Mouse (Mus musculus) cerebellum, adult 9-10 months (tissue): ENCODE data around the gene Zp3.

Experiments
- DNase-seq: peaks from one replicate; pipeline ENCODE4 v3.0.0; 2022

Gene Zp3

DNA sequence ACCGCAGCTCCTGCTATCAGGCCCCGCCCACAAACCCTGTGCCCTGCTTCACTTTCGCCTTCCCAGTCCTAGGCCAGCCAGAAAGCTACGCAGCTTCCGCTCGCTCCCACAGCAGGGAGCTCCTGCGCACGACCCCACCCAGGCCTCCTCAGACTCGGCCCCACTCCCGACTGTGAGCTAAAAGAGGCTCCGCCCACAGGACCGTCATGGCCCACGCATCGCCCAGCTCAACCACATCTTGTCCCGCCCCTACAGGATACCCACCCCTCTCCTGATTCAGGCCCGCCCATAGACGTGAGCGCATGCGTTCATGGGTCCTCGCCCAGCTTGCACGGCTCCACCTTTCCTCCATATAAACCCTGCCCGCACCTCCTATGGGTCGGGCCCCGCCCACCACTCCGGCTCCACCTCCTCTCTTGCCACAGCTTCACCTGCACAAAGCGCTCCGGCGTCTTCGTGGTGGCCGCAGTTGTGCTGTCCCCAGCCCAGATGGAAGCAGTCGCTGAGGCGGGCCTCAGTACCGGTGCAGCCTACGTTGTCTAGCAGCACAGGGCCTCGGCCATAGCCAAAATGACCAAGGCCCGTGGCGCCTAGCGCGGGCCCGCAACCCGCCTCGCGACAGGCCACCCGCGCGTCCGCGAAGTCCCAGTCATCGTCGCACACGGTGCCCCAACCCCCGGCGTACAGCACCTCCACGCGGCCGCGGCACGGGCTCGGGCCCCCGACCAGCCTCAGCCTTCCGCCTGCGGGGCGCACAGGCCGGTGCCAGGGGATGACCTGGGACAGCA lies 17.2 kb upstream of the Zp3 start:
- DNase-seq: peak; percentile 99

DNA sequence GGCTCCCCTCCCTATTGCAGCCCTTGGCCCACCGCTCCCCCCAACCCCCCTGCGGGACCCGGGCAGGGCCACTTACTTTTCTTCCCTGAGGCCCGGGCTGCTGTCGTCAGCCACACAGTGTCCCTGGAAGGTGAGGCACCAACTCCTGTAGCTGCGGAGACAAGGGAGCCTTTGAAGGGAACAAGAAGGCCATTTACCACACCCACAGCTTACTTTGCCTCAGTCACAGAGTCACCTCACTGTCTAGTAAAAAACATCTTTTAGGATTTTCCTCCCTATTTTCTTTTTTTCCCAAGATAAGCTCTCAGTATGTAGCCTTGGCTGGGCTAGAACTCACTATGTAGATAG lies 16.6 kb upstream of the Zp3 start:
- no peak for DNase-seq

DNA sequence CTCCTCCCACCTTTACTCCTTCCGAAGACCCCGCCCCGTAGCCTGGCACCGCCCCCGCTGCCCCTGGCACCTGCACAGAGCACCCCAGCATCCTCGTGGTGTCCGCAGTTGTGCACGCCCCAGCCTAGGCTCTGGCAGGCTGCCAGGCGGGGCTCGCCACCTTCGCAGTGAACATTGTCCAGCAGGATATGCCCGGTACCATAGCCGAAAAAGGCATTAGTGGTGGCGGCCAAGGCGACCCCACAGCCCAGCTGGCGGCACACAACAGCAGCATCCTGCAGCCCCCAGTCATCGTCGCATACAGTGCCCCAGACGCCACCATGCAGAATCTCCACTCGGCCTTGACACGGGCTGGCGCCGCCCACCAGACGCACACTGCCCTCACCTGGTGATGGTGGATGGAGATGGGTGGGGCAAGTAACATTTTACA lies 14.4 kb upstream of the Zp3 start:
- peak; percentile 67 for DNase-seq

- no peak for DNase-seq
Observed at GRCm38 (mm10) chr5:135966866-135967265, 13.0 kb upstream of the Zp3 start.

DNA sequence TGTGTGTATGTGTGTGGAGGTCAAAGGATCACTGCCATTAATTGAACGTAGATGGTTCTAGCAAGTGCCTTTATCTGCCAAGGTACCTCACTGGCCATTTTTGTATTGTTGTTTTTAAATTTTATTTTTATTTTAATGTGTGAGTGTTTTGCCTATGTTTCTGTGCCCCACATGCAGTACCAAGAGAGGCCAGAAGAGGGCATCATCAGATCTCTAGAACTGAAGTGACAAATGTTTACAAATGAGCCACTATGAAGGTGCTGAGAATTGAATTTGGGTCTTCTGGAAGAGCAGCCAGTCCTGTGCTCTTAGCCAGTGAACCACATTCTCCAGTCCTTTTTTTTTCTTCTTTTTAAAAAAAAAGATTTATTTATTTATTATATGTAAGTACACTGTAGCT lies 11.1 kb upstream of the Zp3 start:
- peak; percentile 65 for DNase-seq

DNA sequence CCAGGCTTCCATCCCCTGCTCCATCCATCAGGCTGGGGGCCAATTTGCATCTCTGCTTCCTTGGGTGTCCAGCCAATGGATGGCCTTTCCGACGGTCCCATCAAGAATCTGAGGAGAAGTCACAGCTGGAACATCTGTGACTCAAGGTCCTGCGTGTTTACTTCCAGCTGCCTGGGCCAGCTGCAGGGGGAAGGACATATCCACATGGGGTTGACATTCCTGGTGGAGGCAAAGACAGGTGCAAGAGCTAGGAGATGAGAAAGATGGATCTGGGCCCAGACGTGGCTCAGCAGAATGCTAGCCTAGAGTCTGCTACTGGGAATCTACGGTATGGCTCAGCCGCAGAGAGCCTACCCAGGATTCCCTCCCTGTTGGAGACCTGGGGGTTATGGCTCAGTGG lies 9.7 kb upstream of the Zp3 start:
- DNase-seq: no peak

DNA sequence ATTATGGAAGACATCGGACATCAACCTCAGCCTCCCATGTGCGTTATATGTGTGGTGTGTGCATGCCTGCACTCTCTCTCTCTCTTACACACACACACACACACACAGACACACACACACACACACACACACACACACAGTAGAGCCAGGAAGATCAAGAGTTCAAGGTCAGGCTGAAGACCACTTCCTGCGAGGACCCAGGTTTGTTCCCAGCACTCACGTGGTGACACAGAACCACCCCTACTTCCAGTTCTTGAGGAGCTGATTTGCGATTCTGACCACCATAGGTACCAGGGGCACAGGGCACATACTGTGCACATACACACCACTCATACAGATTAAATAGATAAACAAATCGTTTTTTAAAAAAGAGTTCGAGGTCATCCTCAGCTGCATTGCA lies 8.0 kb upstream of the Zp3 start:
- no peak for DNase-seq

- DNase-seq: no peak
Observed at GRCm38 (mm10) chr5:135974365-135974764, 5.5 kb upstream of the Zp3 start, which contains the start of gene Ssc4d. TSS of gene Ssc4d (minus strand) at chr5:135974531.

- DNase-seq: no peak
Observed at GRCm38 (mm10) chr5:135975893-135976668, 3.8 kb upstream of the Zp3 start.

DNA sequence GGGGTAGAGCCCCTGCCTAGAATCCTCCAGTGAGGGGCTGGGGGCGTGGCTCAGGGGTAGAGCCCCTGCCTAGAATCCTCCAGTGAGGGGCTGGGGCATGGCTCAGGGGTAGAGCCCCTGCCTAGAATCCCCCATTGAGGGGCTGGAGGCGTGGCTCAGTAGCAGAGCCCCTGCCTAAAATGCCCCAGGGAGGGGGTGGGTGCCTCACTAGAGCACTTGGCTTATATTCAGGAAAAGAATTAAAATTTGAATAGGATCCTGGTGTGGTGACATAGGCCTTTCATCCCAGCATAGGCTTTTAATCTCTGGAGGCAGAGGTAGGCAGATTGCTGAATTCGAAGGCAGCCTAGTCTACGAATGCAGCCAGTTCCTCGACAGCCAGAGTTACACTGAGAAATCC lies 518 bp upstream of the Zp3 start:
- no peak for DNase-seq

DNA sequence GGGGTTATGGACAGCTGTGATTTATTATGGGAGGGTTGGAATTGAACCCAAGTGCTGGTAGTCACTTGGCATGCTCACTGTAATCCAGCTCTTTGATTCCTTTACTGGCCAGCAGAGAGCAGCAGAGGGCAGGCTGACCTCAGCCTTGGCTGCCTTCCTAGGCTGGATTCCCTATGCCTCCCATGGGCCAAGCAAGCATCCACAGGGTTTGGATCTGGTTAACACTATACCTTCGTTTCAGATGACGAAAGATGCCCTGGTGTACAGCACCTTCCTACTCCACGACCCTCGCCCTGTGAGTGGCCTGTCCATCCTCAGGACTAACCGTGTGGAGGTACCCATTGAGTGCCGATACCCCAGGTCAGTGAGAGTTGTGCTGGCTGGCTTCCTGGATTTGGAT lies 2.5 kb downstream of the Zp3 start:
- DNase-seq: peak; percentile 76

DNA sequence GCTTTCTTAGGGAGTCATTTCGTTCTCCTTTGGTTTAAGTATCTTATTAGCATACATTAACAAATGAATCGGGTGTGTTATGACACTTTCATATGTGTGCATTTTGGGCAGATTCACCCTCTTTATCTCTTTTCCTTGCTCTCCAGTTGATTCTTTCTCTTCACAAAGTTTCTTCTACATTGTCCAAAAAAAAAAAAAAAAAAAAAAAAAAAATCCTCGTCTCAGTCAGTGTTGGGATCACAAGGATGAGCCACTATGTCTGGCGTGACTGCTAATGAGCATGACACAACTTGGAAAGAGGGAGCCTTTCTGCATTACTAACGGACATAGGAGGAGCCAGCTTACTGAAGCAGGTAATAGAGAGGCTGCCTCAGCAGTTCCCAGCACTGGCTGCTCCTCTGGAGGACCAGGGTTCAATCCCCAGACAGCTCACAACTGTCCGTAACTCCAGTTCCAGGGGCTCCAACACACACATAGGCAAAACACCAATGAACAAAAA lies 4.7 kb downstream of the Zp3 start:
- no peak for DNase-seq

GRCm38 (mm10) chr5:135987248-135987647 lies 7.3 kb downstream of the Zp3 start:
- DNase-seq: no peak

DNA sequence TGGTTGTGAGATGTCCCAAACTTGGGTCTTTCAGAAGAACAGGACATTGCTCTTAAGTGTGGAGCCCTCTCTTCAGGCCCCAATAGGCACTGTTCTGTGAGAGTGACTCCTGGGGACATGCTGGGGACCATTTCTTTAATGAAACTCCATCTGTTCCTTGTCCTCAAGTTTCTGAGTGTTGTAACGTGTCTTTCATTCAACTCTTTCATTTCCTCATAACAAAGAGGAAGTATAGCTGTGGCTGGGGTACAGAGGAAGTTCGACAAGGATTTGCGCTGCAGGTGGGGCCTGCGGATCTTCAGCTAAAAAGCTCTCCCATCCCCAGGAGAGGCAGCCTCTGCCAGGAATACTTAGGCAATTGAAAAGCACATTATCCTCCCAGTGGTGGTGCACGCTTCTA lies 10.7 kb downstream of the Zp3 start:
- DNase-seq: no peak

DNA sequence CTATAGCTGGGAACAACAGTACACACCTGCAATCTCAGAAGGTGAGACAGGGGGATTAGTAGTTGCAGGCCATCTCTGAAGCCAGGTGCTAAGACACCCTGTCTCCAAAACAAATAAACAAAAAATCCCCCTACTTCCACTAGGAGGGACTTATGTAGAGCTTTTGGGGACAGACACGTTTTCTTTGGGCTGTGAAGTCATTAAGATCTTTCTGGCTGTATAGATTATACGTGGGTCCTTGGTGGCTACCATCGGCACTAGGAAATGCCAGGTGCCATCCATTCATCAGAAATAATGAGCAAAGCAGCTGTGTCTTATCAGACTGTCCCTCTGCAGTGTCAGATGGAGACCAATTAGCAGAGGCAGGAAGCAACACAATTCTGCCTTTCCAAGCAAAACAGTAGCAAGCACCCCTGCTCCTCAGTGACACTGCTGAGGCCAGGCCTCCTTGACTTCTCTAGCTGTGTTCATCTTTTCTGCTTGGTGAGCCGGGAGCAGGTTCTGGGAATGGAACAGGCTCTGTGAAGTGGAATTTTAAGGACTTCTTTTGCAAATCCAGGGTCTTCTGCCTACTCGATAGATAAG lies 13.6 kb downstream of the Zp3 start:
- DNase-seq: no peak

DNA sequence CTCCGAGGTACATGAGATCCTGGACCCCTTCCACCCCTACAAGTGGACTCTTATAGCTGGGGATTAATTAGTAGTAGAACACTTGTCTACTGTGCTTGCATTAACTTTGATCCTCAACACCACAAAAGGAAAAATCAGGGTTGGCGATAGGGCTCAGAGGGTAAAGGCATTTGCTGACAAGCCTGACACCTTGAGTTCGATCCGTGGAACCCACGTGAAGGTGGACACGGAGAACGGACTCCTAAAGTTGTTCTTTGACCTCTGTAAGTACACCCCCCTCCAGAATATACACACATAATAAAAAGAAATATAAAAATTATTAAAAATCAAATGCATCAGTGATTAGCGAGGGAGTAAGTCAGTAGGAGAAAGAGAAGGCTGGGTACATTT lies 14.4 kb downstream of the Zp3 start:
- no peak for DNase-seq

- peak; percentile 89 for DNase-seq
Observed at GRCm38 (mm10) chr5:135994725-135995687, 15.1 kb downstream of the Zp3 start, which contains the start of gene Dtx2. TSS of gene Dtx2 (plus strand) at chr5:135994800.

DNA sequence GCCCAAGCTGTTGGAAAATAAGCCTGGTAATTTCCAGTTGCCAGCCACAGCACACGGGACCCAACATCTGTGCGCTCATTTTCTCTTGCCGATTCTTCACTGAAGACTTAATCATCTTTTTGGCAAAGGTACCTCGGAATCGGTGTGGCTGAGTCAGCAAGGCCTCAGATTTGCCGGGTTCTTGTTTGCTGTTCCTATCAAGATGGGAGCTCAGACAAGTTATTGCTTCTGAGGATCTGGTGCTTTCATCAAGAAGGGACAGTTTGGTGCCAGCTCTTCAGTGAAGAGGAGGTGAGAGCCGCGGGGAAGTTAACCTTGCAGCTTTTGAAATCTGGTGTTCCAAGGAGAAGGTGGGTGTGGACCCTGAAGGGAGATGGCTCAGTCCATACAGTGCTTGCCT lies 16.3 kb downstream of the Zp3 start:
- no peak for DNase-seq

- DNase-seq: no peak
Observed at GRCm38 (mm10) chr5:136001222-136001621, 21.3 kb downstream of the Zp3 start.

DNA sequence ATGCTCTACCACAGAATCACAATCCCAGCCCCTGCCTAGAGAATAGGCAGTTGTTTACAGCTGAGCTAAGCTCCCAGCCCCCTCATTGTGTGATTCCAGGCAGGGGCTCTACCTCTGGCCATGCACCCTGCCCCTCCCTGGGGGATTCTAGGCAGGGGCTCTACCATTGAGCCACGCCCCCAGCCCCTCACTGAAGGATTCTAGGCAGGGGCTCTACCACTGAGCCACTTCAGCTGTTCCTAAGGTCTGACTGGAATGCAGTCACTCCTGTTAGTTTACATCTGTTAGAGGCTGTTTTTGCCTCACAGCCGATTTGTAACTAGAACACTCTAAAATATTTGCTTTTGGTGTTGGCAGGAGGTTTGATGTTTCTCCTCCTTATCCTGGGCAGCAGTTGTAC lies 22.4 kb downstream of the Zp3 start:
- DNase-seq: no peak

GRCm38 (mm10) chr5:136002751-136003151 lies 22.9 kb downstream of the Zp3 start:
- DNase-seq: no peak

DNA sequence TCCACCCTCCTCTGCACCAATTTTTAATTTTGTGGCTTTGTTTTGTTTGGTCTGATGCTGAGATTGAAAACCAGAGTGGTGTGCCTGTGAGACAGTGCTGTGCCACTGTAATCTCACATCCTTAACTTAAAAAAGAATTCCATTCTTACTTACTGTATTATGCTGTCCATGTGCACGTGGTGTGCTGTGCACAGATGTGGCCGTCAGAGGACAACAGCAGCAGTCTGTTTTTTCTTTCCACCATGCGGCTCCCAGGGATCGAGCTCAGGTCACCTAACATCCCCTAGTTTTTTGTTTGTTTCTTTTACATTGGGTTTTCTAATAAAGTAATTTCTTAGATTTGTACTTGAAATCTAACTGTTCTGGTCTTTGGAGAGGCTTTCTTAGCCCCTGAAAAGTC lies 24.6 kb downstream of the Zp3 start:
- DNase-seq: no peak

DNA sequence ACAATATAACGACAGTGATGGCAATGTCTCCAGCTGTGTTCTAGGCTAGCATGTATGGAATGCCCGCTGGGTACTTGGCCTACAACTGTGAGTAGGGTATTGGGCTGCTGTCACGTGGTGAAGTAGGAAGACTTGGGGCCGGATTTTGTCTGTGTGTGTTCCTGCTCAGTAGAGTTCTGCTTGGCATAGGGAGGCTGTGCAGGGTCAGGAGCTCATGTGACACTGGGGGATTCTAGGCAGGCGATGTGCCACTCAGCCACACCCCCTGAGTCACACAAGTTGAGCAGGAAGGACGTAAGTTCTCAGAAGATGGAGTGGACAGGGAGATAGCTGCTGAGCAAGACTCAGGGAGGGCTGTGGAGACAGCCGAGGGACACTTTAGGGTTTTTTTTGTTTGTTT lies 27.8 kb downstream of the Zp3 start:
- DNase-seq: no peak
